Mouse (Mus musculus) CH12.LX (cell line): ENCODE data around the gene Rora.

ENCODE experiments used
- CHD2 ChIP-seq: IDR thresholded peaks from 2 replicates; pipeline ENCODE4 v1.6.1; 2011; ENCODE audit warnings: low read length, improper control_type of control experiment
- CTCF ChIP-seq, 2 experiments: IDR thresholded peaks in 1 of 2; conservative IDR thresholded peaks in 1 of 2; 2 replicates each; pipeline ENCODE4 v1.5.1; 2011 to 2012; ENCODE audit warnings: low read depth in 2 of 2, low read length in 2 of 2, improper control_type of control experiment in 1 of 2, inconsistent platforms in 1 of 2, mild to moderate bottlenecking in 1 of 2, moderate library complexity in 1 of 2

DNA sequence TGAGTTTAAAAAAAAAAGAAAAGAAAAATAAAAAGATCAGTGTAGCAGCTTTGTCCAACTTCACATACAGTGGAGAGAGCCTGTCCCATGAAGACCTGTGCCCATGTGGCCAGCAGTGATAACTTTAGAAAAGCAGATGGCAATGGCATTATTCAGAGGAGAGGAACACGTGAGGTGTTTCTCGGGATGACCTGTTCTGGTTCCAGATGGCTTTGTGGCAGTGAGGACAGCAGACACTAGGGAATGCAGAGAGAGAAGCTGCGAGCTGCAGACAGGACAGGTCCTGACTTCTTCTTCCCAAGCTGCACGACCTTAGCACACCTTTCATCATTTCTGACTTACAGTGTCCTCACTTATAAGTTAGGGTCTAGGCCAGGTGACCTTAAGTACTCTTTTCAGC, 325.1 kb downstream of the Rora start:
- TF ChIP-seq CHD2 (no peak), CTCF (conservative IDR thresholded peaks at IDR 0.05 in 1 of 2, IDR thresholded peaks at IDR 0.05 in 1 of 2; ENCODE audit: low read depth in 2 of 2, low read length in 2 of 2) (no peak)
